Comparison of ENCODE assay signal across 7 mouse cellular contexts in genomic region chr8:104641426-104642323, GRCm38 (mm10). TPM values are rescaled to one million over a fixed set of nuclear protein-coding genes. Genes with fewer than 3 reads are reported as not detected.
DNase-seq lines count a peak whose midpoint lies in the region; ATAC-seq and TF ChIP-seq lines count a peak whose summit lies in the region.

Gene Ciao2b, minus strand, starts transcription at chr8:104641965.

- peak; percentile 89 for DNase-seq in adrenal gland, postnatal 25 days
- DNase-seq in heart, adult 18-20 months, result peak; percentile 93 to 96
- DNase-seq in kidney, adult 2 months, result peak; percentile 95
- DNase-seq in spleen, adult 2 months (ENCODE audit: low read depth in 1 of 2, low spot score in 2 of 2), result peak in 1 of 2 experiments; percentile 83

- H3K4me1 ChIP-seq in embryonic facial prominence, embryonic 12.5 days, result peaks cover 10% of the 10 kb centered on the region
- peaks cover 20% of the 10 kb centered on the region for H3K4me1 ChIP-seq in kidney, adult 2 months (ENCODE audit: control insufficient read depth, insufficient read depth, low read length)
- peaks cover 18% of the 10 kb centered on the region for H3K4me1 ChIP-seq in limb, embryonic 12.5 days (replicated peaks)
- H3K4me1 ChIP-seq in midbrain, embryonic 15.5 days, result peaks cover 20% of the 10 kb centered on the region
- peaks cover 5% of the 10 kb centered on the region; the same call in 1 of the 2 replicates for H3K4me1 ChIP-seq in spleen, adult 2 months (ENCODE audit: control insufficient read depth, insufficient read depth, insufficient read length)

- H3K9me3 ChIP-seq in embryonic facial prominence, embryonic 12.5 days, result no peaks in the 10 kb centered on the region
- no peaks in the 10 kb centered on the region for H3K9me3 ChIP-seq in limb, embryonic 12.5 days
- no peaks in the 10 kb centered on the region for H3K9me3 ChIP-seq in midbrain, embryonic 15.5 days

- TF ChIP-seq CTCF in kidney, adult 2 months (conservative IDR thresholded peaks at IDR 0.05; ENCODE audit: insufficient read depth, insufficient read length, low read depth, low read length), result no peak
- no peak for TF ChIP-seq CTCF in spleen, adult 2 months (IDR thresholded peaks at IDR 0.05; ENCODE audit: extremely low read depth, insufficient read depth, insufficient read length, insufficient replicate concordance)

- ATAC-seq in embryonic facial prominence, embryonic 12.5 days (ENCODE audit: insufficient number of reproducible peaks, insufficient read depth, low FRiP score, low TSS enrichment), result peak; percentile 88
- ATAC-seq in limb, embryonic 12.5 days (ENCODE audit: insufficient number of reproducible peaks, insufficient read depth, low FRiP score, low TSS enrichment, low read depth), result peak; percentile 92
- peak; percentile 97 for ATAC-seq in midbrain, embryonic 15.5 days (replicated peaks)

- peak within 1 kb of the TSS; percentile 89 for H3K9ac ChIP-seq in embryonic facial prominence, embryonic 12.5 days
- H3K9ac ChIP-seq in limb, embryonic 12.5 days (replicated peaks), result peak within 1 kb of the TSS; percentile 78
- H3K9ac ChIP-seq in midbrain, embryonic 15.5 days, result peak within 1 kb of the TSS; percentile 84

- H3K4me3 ChIP-seq in embryonic facial prominence, embryonic 12.5 days, result peak within 1 kb of the TSS; percentile 83
- H3K4me3 ChIP-seq in kidney, adult 2 months (ENCODE audit: insufficient read depth, low read depth, low read length), result peak within 1 kb of the TSS; percentile 92
- H3K4me3 ChIP-seq in limb, embryonic 12.5 days (replicated peaks), result peak within 1 kb of the TSS; percentile 82
- H3K4me3 ChIP-seq in midbrain, embryonic 15.5 days, result peak within 1 kb of the TSS; percentile 93
- H3K4me3 ChIP-seq in spleen, adult 2 months (ENCODE audit: extremely low read depth, insufficient read depth, insufficient read length), result peak within 1 kb of the TSS; percentile 81

- WGBS in embryonic facial prominence, embryonic 12.5 days, result under 1% methylated on average over 66 of the region's 66 CpGs
- WGBS in kidney, adult 2 months, result under 1% methylated on average over 66 of the region's 66 CpGs
- under 1% methylated on average over 66 of the region's 66 CpGs for whole genome bisulfite sequencing in limb, embryonic 12.5 days
- 1% methylated on average over 66 of the region's 66 CpGs for WGBS in midbrain, embryonic 15.5 days
- under 1% methylated on average over 66 of the region's 66 CpGs for WGBS in spleen, adult 2 months

- H3K4me2 ChIP-seq in embryonic facial prominence, embryonic 12.5 days (replicated peaks), result peak within 1 kb of the TSS; percentile 90
- H3K4me2 ChIP-seq in limb, embryonic 12.5 days, result peak within 1 kb of the TSS; percentile 93
- peak within 1 kb of the TSS; percentile 93 for H3K4me2 ChIP-seq in midbrain, embryonic 15.5 days

- no peaks in the 10 kb centered on the region for H3K27me3 ChIP-seq in embryonic facial prominence, embryonic 12.5 days
- H3K27me3 ChIP-seq in kidney, adult 2 months (replicated peaks; ENCODE audit: control insufficient read depth, insufficient read depth, low read length), result no peaks in the 10 kb centered on the region
- H3K27me3 ChIP-seq in limb, embryonic 12.5 days, result no peaks in the 10 kb centered on the region
- H3K27me3 ChIP-seq in midbrain, embryonic 15.5 days (replicated peaks), result no peaks in the 10 kb centered on the region
- H3K27me3 ChIP-seq in spleen, adult 2 months (ENCODE audit: control insufficient read depth, insufficient read depth, low read length), result no peaks in the 10 kb centered on the region

- H3K27ac ChIP-seq in embryonic facial prominence, embryonic 12.5 days, result no peak within 1 kb of the TSS
- peak within 1 kb of the TSS; percentile 79 for H3K27ac ChIP-seq in kidney, adult 2 months (ENCODE audit: insufficient read depth, low read depth, low read length)
- H3K27ac ChIP-seq in limb, embryonic 12.5 days, result 0 out of 2 replicates have a peak within 1 kb of the TSS, but pooled peaks have one; percentile 31
- peak within 1 kb of the TSS; percentile 89 for H3K27ac ChIP-seq in midbrain, embryonic 15.5 days
- peak within 1 kb of the TSS; percentile 76 for H3K27ac ChIP-seq in spleen, adult 2 months (ENCODE audit: insufficient read depth, low read length)

- TF ChIP-seq POLR2A in kidney, adult 2 months (IDR thresholded peaks at IDR 0.05; ENCODE audit: low read depth, low read length), result peak; percentile 63
- peak; percentile 8; the same call in 1 of the 2 replicates for TF ChIP-seq POLR2A in spleen, adult 2 months (IDR thresholded peaks at IDR 0.05; ENCODE audit: low read depth, low read length)

- 0 out of 2 replicates have a peak, but pooled peaks cover 9% of the 10 kb centered on the region for H3K36me3 ChIP-seq in embryonic facial prominence, embryonic 12.5 days
- no peaks in the 10 kb centered on the region; the same call in 1 of the 2 replicates for H3K36me3 ChIP-seq in kidney, adult 2 months (ENCODE audit: control insufficient read depth, insufficient read depth, low read length)
- peaks cover 21% of the 10 kb centered on the region for H3K36me3 ChIP-seq in limb, embryonic 12.5 days
- H3K36me3 ChIP-seq in midbrain, embryonic 15.5 days (replicated peaks), result 0 out of 2 replicates have a peak, but pooled peaks cover 7% of the 10 kb centered on the region
- peaks cover 4% of the 10 kb centered on the region for H3K36me3 ChIP-seq in spleen, adult 2 months (ENCODE audit: control insufficient read depth, insufficient read depth, low read length)

RNA-seq across cellular contexts. Expression of gene Ciao2b, which starts in this region (rescaled TPM):
- 44.1 and 62.7 TPM in 2 replicates for total RNA-seq in adrenal gland, postnatal 25 days (2021)
- polyA plus RNA-seq in embryonic facial prominence, embryonic 12.5 days (2016; fragmentation: Nextera tagmentation; extraction: Ambion mirVana), result 83.7 and 87.9 TPM in 2 replicates
- total RNA-seq in heart, adult 18-20 months (2021), result 10 to 100 TPM; 62.2 to 66.5 TPM
- 46.5 and 57.7 TPM in 2 replicates for polyA plus RNA-seq in kidney, adult 2 months (2012; rRNA removed)
- polyA plus RNA-seq in limb, embryonic 12.5 days (2016; fragmentation: Nextera tagmentation; extraction: Ambion mirVana), result 88.6 and 90.2 TPM in 2 replicates
- polyA plus RNA-seq in midbrain, embryonic 15.5 days (2015; fragmentation: Nextera tagmentation; extraction: Ambion mirVana), result 132 and 140 TPM in 2 replicates
- polyA plus RNA-seq in spleen, adult 2 months (2012; rRNA removed), result 35.7 and 37.5 TPM in 2 replicates
